Mouse (Mus musculus): ENCODE measurements around the gene Sorcs2. TPM values are rescaled to one million over a fixed set of nuclear protein-coding genes. Genes with fewer than 3 reads are reported as not detected.

The Sorcs2 gene
- polyA plus RNA-seq, 1 experiment from 2014 or later = 11.1 TPM

DNA sequence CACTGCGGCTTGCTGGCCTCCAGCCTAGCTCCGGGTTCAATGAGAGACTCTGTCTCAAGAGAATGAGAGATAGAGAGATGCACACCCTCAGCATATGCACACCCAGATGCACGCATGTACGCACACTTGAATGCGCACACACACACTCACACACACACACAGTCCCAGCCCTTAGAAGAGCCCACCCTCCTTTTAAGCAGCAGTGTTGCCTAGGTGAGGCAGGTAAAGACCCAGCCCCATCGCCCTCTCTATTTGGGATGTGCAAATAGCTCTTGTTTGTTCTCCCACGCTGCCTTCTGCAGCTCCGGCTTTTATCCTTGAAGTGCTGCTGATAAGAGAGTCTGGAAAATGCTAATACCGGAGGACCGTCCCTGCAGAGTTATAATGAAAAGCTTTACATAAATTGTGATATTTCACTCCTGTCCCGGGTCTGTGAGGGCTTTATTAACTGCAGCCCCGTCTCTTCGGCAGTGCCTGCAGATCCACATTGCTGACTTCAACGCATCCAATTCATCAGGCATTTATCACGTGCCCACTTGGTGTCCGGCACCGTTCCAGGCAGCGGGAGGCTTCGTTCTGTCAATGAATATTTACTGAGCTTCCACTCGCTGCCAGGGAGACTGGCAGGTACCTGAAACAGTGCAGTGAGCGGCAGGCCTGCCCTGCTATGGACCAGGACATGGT is 67.3 kb downstream of the Sorcs2 start:
- Histone ChIP-seq H3K9me3 (ENCODE audit: control insufficient read depth, low read length) (no peaks in the 10 kb centered on the region), H3K4me2 (ENCODE audit: low read depth, low read length) (no peak overlapping the region), H3K9ac (replicated peaks; ENCODE audit: low read depth, low read length) (no peak overlapping the region), H3K27ac (ENCODE audit: low read depth, low read length) (peak overlapping the region; percentile 35; the same call in 1 of the 2 replicates), H3K4me1 (ENCODE audit: control insufficient read depth, insufficient read depth, low read length) (peaks cover 9% of the 10 kb centered on the region), H3K27me3 (ENCODE audit: control insufficient read depth, insufficient read depth, low read length) (no peaks in the 10 kb centered on the region), H3K4me3 (ENCODE audit: low read depth, low read length) (no peak overlapping the region), H3K36me3 (ENCODE audit: control insufficient read depth, insufficient read depth, low read length) (no peaks in the 10 kb centered on the region)
- peak; percentile 42; the same call in 1 of the 2 replicates for ATAC-seq (ENCODE audit: low read depth)
- WGBS = 44% methylated on average over 21 of the region's 21 CpGs

DNA sequence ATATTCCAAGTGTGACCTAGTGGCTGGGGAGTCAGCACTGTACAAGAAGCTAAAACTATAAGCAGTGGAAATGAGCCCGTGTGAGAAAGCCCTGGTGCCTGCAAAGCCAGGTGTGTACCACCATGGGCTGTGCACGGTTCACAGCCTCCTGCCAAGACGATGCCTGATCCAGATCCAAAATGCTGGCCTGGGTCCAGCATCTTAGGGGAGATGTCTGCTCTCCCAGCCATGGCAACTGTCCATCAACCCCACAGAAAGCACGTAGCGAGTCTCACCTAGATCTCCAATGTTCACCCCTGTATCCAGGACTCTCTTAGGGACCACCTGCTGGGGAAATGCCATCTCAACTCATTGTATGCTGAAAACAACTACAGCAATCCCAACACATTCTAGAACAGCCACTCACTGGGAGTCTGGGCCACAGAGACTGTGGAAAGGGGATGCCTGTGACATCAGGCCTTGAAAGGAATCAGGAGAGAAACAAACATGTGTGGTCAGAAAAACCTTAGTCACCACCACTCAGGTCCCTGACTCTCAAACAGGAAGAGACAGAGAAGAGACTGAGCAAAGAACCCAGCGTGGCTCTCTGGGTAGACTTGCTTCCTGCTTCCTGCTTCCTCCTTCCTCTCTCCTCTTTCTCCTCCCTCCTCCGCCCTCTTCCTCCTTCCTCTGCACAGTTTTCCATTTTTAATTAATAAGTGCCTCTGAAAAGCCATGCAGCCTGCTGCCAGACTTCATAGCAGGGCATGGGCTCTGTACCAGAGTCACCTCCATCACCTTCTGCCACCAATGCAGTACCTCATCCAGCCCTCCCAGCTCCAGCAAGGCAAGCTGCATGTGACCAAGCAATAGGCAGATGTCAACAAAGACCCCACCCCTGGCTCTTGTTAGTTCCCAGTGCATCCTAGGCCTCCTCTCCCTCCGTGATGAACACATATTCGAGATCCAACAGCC is 71.6 kb downstream of the Sorcs2 start:
- WGBS = 84% methylated on average over 9 of the region's 9 CpGs
- H3K36me3 ChIP-seq (ENCODE audit: control insufficient read depth, insufficient read depth, low read length) = no peaks in the 10 kb centered on the region
- no peak overlapping the region for H3K9ac ChIP-seq (replicated peaks; ENCODE audit: low read depth, low read length)
- no peak overlapping the region for H3K4me3 ChIP-seq (ENCODE audit: low read depth, low read length)
- H3K4me2 ChIP-seq (ENCODE audit: low read depth, low read length) = no peak overlapping the region
- peaks cover 2% of the 10 kb centered on the region; the same call in 1 of the 2 replicates for H3K27me3 ChIP-seq (ENCODE audit: control insufficient read depth, insufficient read depth, low read length)
- H3K4me1 ChIP-seq (ENCODE audit: control insufficient read depth, insufficient read depth, low read length) = peaks cover 12% of the 10 kb centered on the region
- no peak for ATAC-seq (ENCODE audit: low read depth)
- no peak overlapping the region for H3K27ac ChIP-seq (ENCODE audit: low read depth, low read length)
- no peaks in the 10 kb centered on the region for H3K9me3 ChIP-seq (ENCODE audit: control insufficient read depth, low read length)

DNA sequence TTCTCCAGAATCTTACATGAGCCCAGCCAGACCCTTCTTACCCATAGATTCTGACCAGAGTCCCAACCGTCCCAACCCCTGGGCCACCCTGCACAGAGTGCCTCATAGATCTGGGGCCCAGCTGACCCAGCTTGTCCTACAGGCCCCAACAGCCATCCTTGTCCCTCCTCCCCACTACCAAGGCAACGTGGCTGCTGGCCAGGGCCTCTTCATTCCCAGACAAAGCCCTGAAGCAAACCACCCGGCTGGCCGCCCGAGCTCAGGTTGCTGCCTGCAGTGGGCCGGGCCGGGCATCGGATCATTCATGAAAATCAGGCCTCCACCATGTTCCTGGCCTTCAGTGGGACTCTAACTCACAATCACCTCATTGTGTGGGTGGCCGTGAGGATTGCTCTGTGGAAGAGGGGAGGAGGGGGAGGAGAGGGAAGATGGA is 73.8 kb downstream of the Sorcs2 start:
- Histone ChIP-seq H3K27ac (ENCODE audit: low read depth, low read length) (peak overlapping the region; percentile 28; the same call in 1 of the 2 replicates), H3K4me2 (ENCODE audit: low read depth, low read length) (no peak overlapping the region), H3K9ac (replicated peaks; ENCODE audit: low read depth, low read length) (no peak overlapping the region), H3K4me1 (ENCODE audit: control insufficient read depth, insufficient read depth, low read length) (peaks cover 3% of the 10 kb centered on the region; the same call in 1 of the 2 replicates), H3K27me3 (ENCODE audit: control insufficient read depth, insufficient read depth, low read length) (peaks cover 2% of the 10 kb centered on the region; the same call in 1 of the 2 replicates), H3K36me3 (ENCODE audit: control insufficient read depth, insufficient read depth, low read length) (no peaks in the 10 kb centered on the region), H3K4me3 (ENCODE audit: low read depth, low read length) (no peak overlapping the region), H3K9me3 (ENCODE audit: control insufficient read depth, low read length) (no peaks in the 10 kb centered on the region)
- ATAC-seq (ENCODE audit: low read depth) = peak; percentile 87
- 34% methylated on average over 9 of the region's 9 CpGs for WGBS

DNA sequence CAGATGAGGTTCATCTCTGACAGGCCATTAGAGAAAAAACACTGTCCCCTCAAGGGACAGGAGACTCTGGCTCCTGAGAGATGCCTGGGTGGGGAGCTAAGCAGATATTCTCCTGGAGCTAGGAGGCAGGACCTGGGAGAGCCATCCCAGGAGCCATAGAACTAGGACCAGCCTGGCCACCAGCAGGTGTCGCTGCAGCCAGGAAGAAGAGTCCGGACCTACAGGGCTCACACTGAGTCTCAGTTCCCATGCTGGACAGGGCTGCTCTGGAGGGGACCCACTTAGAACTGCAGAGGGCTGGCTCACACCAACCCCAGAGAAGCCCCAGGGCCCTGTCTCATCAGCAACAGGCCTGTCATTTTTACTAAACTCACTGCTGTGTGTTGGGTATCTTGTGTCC is 74.4 kb downstream of the Sorcs2 start:
- 4% methylated on average over 2 of the region's 2 CpGs for WGBS
- peak overlapping the region; percentile 28; the same call in 1 of the 2 replicates for H3K27ac ChIP-seq (ENCODE audit: low read depth, low read length)

DNA sequence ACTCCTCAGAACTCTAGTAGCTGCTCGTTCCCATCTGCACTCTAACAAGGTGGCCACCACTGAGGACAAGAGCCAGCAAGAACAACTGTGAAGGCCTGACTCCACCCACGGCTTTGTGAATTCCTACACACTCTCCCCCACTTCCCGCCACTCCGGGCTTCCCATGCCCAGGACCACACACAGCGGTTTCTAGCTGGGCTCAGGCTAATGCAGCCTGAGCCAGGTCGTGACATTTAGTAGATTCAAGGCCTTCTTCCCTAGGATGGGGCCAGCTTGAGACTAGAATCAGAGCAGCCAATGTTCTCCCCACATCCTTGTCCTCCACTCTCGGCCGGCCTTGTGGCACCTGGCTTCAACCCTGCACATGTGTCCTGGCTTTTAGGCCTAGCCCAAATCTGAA is 76.4 kb downstream of the Sorcs2 start:
- 38% methylated on average over 8 of the region's 8 CpGs for WGBS
- H3K4me2 ChIP-seq (ENCODE audit: low read depth, low read length) = no peak overlapping the region
- no peak overlapping the region for H3K27ac ChIP-seq (ENCODE audit: low read depth, low read length)
- H3K9me3 ChIP-seq (ENCODE audit: control insufficient read depth, low read length) = no peaks in the 10 kb centered on the region
- no peaks in the 10 kb centered on the region for H3K36me3 ChIP-seq (ENCODE audit: control insufficient read depth, insufficient read depth, low read length)
- H3K27me3 ChIP-seq (ENCODE audit: control insufficient read depth, insufficient read depth, low read length) = peaks cover 2% of the 10 kb centered on the region; the same call in 1 of the 2 replicates
- H3K4me3 ChIP-seq (ENCODE audit: low read depth, low read length) = no peak overlapping the region
- H3K4me1 ChIP-seq (ENCODE audit: control insufficient read depth, insufficient read depth, low read length) = peaks cover 7% of the 10 kb centered on the region; the same call in 1 of the 2 replicates
- ATAC-seq (ENCODE audit: low read depth) = no peak
- H3K9ac ChIP-seq (replicated peaks; ENCODE audit: low read depth, low read length) = no peak overlapping the region

More for the DNA sequence above, 74.4 kb downstream of the Sorcs2 start:
- peak; percentile 76 for ATAC-seq (ENCODE audit: low read depth)
- Histone ChIP-seq H3K4me2 (ENCODE audit: low read depth, low read length) (no peak overlapping the region), H3K4me1 (ENCODE audit: control insufficient read depth, insufficient read depth, low read length) (peaks cover 7% of the 10 kb centered on the region; the same call in 1 of the 2 replicates), H3K9ac (replicated peaks; ENCODE audit: low read depth, low read length) (no peak overlapping the region), H3K27me3 (ENCODE audit: control insufficient read depth, insufficient read depth, low read length) (peaks cover 2% of the 10 kb centered on the region; the same call in 1 of the 2 replicates), H3K4me3 (ENCODE audit: low read depth, low read length) (no peak overlapping the region), H3K9me3 (ENCODE audit: control insufficient read depth, low read length) (no peaks in the 10 kb centered on the region), H3K36me3 (ENCODE audit: control insufficient read depth, insufficient read depth, low read length) (no peaks in the 10 kb centered on the region)

DNA sequence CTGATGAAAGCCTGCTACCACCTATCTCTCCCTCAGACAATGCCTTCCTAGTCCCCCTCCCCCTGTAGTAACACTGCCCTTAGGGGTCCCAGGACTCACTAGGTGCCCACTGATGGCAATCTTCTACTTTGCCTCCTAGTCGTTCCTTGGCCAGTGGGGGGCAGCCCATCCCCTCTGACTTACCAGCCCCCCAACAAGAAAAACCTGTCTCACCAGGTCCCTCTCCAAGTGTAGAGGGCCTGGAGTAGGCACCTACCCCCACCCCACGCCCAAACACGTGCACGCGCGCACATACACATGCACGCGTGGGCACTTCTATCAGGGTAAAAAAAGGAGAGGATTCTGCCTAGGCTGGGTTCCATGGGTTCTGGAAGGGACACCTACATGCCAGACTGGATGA is 77.3 kb downstream of the Sorcs2 start:
- Histone ChIP-seq H3K27me3 (ENCODE audit: control insufficient read depth, insufficient read depth, low read length) (peaks cover 2% of the 10 kb centered on the region; the same call in 1 of the 2 replicates), H3K36me3 (ENCODE audit: control insufficient read depth, insufficient read depth, low read length) (no peaks in the 10 kb centered on the region), H3K9ac (replicated peaks; ENCODE audit: low read depth, low read length) (no peak overlapping the region), H3K4me1 (ENCODE audit: control insufficient read depth, insufficient read depth, low read length) (peaks cover 7% of the 10 kb centered on the region; the same call in 1 of the 2 replicates), H3K27ac (ENCODE audit: low read depth, low read length) (no peak overlapping the region), H3K9me3 (ENCODE audit: control insufficient read depth, low read length) (no peaks in the 10 kb centered on the region), H3K4me3 (ENCODE audit: low read depth, low read length) (no peak overlapping the region), H3K4me2 (ENCODE audit: low read depth, low read length) (no peak overlapping the region)
- no peak for ATAC-seq (ENCODE audit: low read depth)
- 90% methylated on average over 8 of the region's 8 CpGs for WGBS

DNA sequence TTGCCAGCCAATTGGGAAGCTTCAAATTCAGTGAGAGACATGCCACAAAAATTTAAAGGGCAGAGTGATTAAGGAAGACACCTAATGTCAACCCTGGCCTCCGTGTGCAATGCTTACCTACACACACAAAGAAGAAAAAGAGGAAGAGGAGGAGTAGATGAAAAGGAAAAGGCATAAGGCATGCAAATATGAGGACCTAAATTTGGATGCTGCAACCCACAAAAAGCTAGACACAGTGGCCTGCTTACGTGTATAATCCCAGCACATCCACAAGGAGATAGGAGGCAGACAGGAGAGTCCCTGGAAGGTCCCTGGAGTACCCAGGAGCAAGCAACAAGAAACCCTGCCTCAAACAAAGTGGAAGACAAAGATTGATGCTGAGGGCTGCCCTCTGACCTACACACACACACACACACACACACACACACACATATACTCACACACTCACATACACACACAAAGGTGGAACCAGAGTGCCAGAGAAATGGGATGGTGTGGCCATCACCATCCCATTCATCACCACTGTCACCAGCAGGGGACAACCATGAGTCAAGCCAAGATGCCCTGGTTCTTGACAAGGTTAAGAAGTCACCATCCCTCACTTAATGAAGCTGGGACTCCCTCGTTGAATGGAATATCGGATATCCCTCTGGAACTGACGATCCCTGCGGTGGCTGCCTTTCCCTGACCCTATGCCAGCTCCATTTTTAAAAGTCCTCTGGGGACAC is 80.1 kb downstream of the Sorcs2 start:
- H3K4me3 ChIP-seq (ENCODE audit: low read depth, low read length) = no peak overlapping the region
- 33% methylated on average over 6 of the region's 6 CpGs for WGBS
- no peaks in the 10 kb centered on the region for H3K36me3 ChIP-seq (ENCODE audit: control insufficient read depth, insufficient read depth, low read length)
- H3K4me2 ChIP-seq (ENCODE audit: low read depth, low read length) = no peak overlapping the region
- H3K4me1 ChIP-seq (ENCODE audit: control insufficient read depth, insufficient read depth, low read length) = peaks cover 4% of the 10 kb centered on the region
- no peak overlapping the region for H3K27ac ChIP-seq (ENCODE audit: low read depth, low read length)
- H3K27me3 ChIP-seq (ENCODE audit: control insufficient read depth, insufficient read depth, low read length) = 0 out of 2 replicates have a peak, but pooled peaks cover 2% of the 10 kb centered on the region
- ATAC-seq (ENCODE audit: low read depth) = no peak
- H3K9me3 ChIP-seq (ENCODE audit: control insufficient read depth, low read length) = no peaks in the 10 kb centered on the region
- no peak overlapping the region for H3K9ac ChIP-seq (replicated peaks; ENCODE audit: low read depth, low read length)

DNA sequence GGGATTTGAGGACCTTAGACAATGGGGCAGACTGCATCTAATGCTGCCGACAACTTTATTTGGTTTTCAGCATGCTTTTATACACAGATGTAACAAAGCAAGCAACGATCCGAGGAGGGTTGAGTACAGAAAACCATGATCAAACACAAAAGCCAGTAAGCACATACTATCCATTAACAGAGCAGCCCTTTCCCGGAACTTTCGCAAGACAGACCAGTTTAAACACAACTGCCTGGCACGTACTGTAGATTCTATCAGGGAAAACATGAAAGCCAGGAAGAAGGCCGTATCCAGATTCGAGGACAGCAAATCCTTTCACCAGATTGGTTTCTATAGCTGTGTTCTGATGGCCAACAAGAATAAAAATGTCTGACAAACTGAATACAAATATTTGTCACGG is 82.8 kb downstream of the Sorcs2 start:
- no peaks in the 10 kb centered on the region for H3K9me3 ChIP-seq (ENCODE audit: control insufficient read depth, low read length)
- H3K4me3 ChIP-seq (ENCODE audit: low read depth, low read length) = no peak overlapping the region
- no peak for ATAC-seq (ENCODE audit: low read depth)
- no peak overlapping the region for H3K4me2 ChIP-seq (ENCODE audit: low read depth, low read length)
- peaks cover 4% of the 10 kb centered on the region for H3K4me1 ChIP-seq (ENCODE audit: control insufficient read depth, insufficient read depth, low read length)
- H3K36me3 ChIP-seq (ENCODE audit: control insufficient read depth, insufficient read depth, low read length) = no peaks in the 10 kb centered on the region
- H3K27me3 ChIP-seq (ENCODE audit: control insufficient read depth, insufficient read depth, low read length) = no peaks in the 10 kb centered on the region
- no peak overlapping the region for H3K9ac ChIP-seq (replicated peaks; ENCODE audit: low read depth, low read length)
- 85% methylated on average over 9 of the region's 9 CpGs for WGBS
- H3K27ac ChIP-seq (ENCODE audit: low read depth, low read length) = no peak overlapping the region
